11 mouse cellular contexts compared by ENCODE assay signal in genomic region chr3:107869097-107869496, GRCm38 (mm10). TPM values are rescaled to one million over a fixed set of nuclear protein-coding genes. Genes with fewer than 3 reads are reported as not detected.
DNase-seq lines count a peak whose midpoint lies in the region; ATAC-seq lines count a peak whose summit lies in the region.
"Had no signal": no experiment of that assay in that cellular context is flagged by ENCODE, and none has a peak within 500 bp of the region (broad histone marks: within the 10 kb centered on the region; RNA-seq: fewer than 3 reads in every experiment).

No protein-coding gene starts in this region.

- no peaks in the 10 kb centered on the region for H3K36me3 ChIP-seq in forebrain, embryonic 13.5 days (ENCODE audit: poor library complexity, severe bottlenecking)

- H3K27me3 ChIP-seq in forebrain, embryonic 13.5 days = 0 out of 2 replicates have a peak, but pooled peaks cover 2% of the 10 kb centered on the region

- H3K4me3 ChIP-seq in forebrain, embryonic 13.5 days = no peak overlapping the region

- H3K9ac ChIP-seq in forebrain, embryonic 13.5 days = no peak overlapping the region

- peak; percentile 80 for ATAC-seq in forebrain, embryonic 13.5 days
- no peak for ATAC-seq in megakaryocyte, adult 5-6 weeks (ENCODE audit: poor library complexity, severe bottlenecking)

- peak overlapping the region; percentile 41; the same call in 1 of the 2 replicates for H3K27ac ChIP-seq in forebrain, embryonic 13.5 days

- peak; percentile 53 for DNase-seq in right cerebral cortex, adult 18-20 months
- no peak for DNase-seq in right cerebral cortex, postnatal 4 days
- peak; percentile 44 to 53 for DNase-seq in layer of hippocampus, postnatal 10 days (ENCODE audit: low spot score in 2 of 2)
- peak; percentile 94 for DNase-seq in retina, postnatal 1 day
- DNase-seq in thymus, postnatal 36 days = no peak
- DNase-seq: kidney, postnatal 4 days; lung, adult 18-20 months had no signal

- WGBS in forebrain, embryonic 13.5 days = 5% methylated on average over 7 of the region's 7 CpGs

- H3K9me3 ChIP-seq in forebrain, embryonic 13.5 days (replicated peaks) = no peaks in the 10 kb centered on the region

- H3K4me1 ChIP-seq in forebrain, embryonic 13.5 days = peaks cover 23% of the 10 kb centered on the region

- H3K4me2 ChIP-seq in forebrain, embryonic 13.5 days = no peak overlapping the region

RNA-seq across cellular contexts. Expression of gene Eps8l3, which starts 7.9 kb away (rescaled TPM):
- not detected in 2 replicates for polyA plus RNA-seq in forebrain, embryonic 13.5 days (2015; fragmentation: Nextera tagmentation; extraction: Ambion mirVana)
- total RNA-seq in layer of hippocampus, postnatal 10 days (2021) = not detected
- not detected in 2 replicates for total RNA-seq in megakaryocyte, adult 5-6 weeks (2015)
- total RNA-seq in megakaryocyte, adult 5-6 weeks (2017) = not detected in 2 replicates
- total RNA-seq: gastrocnemius, adult 8-10 months had no signal
- polyA plus RNA-seq: heart, postnatal 0 days had no signal

RNA-seq across cellular contexts. Expression of gene Gstm5, which starts 26.5 kb away (rescaled TPM):
- 222 and 225 TPM in 2 replicates for polyA plus RNA-seq in forebrain, embryonic 13.5 days (2015; fragmentation: Nextera tagmentation; extraction: Ambion mirVana)
- 100 to 1,000 TPM; 156 to 161 TPM for total RNA-seq in layer of hippocampus, postnatal 10 days (2021)
- total RNA-seq in megakaryocyte, adult 5-6 weeks (2015) = 4.7 and 15.4 TPM in 2 replicates
- total RNA-seq in megakaryocyte, adult 5-6 weeks (2017) = 2.5 and 3.5 TPM in 2 replicates

Comparison
In these comparisons a context has a peak if more than half of its experiments do, and no peak if none do; other contexts are left out.
1. DNase-seq: peak in right cerebral cortex, adult 18-20 months (single experiment), layer of hippocampus, postnatal 10 days (2 of 2) and retina, postnatal 1 day (single experiment); none in right cerebral cortex, postnatal 4 days (single experiment) and thymus, postnatal 36 days (0 of 2).
2. RNA of gene Gstm5, which starts 26.5 kb away (total RNA-seq): 156 to 161 TPM in layer of hippocampus, postnatal 10 days; 2.5 to 15.4 TPM in megakaryocyte, adult 5-6 weeks; every median in the first group is over 4 times any median in the second.